Mouse (Mus musculus): ENCODE results near the gene Usp34.
"Not testable (repeated sequence)": the region's sequence is repeated elsewhere in the genome, so short reads cannot be mapped to it uniquely, and the experiment has no call there.

The Usp34 gene

GRCm38 (mm10) chr11:23504801-23505200 lies 198.1 kb downstream of the Usp34 start:
- DNase-seq = not testable (repeated sequence)

- not testable (repeated sequence) for DNase-seq
Observed at GRCm38 (mm10) chr11:23514785-23515184, 208.1 kb downstream of the Usp34 start.

GRCm38 (mm10) chr11:23515315-23515714 lies 208.6 kb downstream of the Usp34 start:
- no peak for DNase-seq

GRCm38 (mm10) chr11:23518981-23519380 lies 212.3 kb downstream of the Usp34 start:
- no peak for DNase-seq

GRCm38 (mm10) chr11:23520473-23521205 lies 213.9 kb downstream of the Usp34 start, which contains the start of gene 1700093K21Rik:
Gene 1700093K21Rik, minus strand, starts transcription at chr11:23521155.
- DNase-seq = no peak

- no peak for DNase-seq
Observed at GRCm38 (mm10) chr11:23537446-23537845, 230.8 kb downstream of the Usp34 start.

All from cerebellum, postnatal 36 days (tissue).